Mouse (Mus musculus) bone marrow, adult 2 months (tissue): ENCODE data around the gene Cbx2. TPM values are rescaled to one million over a fixed set of nuclear protein-coding genes. Genes with fewer than 3 reads are reported as not detected.

ENCODE experiments used
- H3K27ac ChIP-seq: fragments of 200-500 bp; 2 replicates; pipeline ENCODE4 v1.5.1; 2012; ENCODE audit warnings: low read depth, mild to moderate bottlenecking, control low read depth, inconsistent platforms, low read length; ENCODE audit not compliant: control insufficient read depth, poor library complexity, insufficient read depth
- H3K4me1 ChIP-seq: fragments of 200-500 bp; 2 replicates; pipeline ENCODE4 v1.6.1; 2011; ENCODE audit warnings: low read length; ENCODE audit not compliant: control insufficient read depth, insufficient read depth
- H3K4me3 ChIP-seq: fragments of 200-500 bp; replicated peaks from 2 replicates; pipeline ENCODE3; 2011; ENCODE audit warnings: mild to moderate bottlenecking, low read depth, low read length, control low read depth; ENCODE audit not compliant: control insufficient read depth
- CTCF ChIP-seq: fragments of 200-500 bp; IDR thresholded peaks from 2 replicates; pipeline ENCODE4 v1.5.1; 2011; ENCODE audit warnings: low read length, control low read depth; ENCODE audit not compliant: control insufficient read depth, insufficient read depth
- POLR2A ChIP-seq: fragments of 200-500 bp; IDR thresholded peaks from 2 replicates; pipeline ENCODE4 v1.6.1; 2011; ENCODE audit warnings: low read depth, mild to moderate bottlenecking, control low read depth, low read length, borderline replicate concordance; ENCODE audit not compliant: control insufficient read depth
- WGBS: fragments of 180-500 bp; shearing (Covaris S2); methylation state at CpG from one replicate; pipeline ENCODE4 v1.1.7; 2018; 5-methylcytosine and 5-hydroxymethylcytosine counted together
- polyA plus RNA-seq: library from polyadenylated mRNA; stranded (reverse); fragments of >200 nt; gene quantifications from 2 replicates; pipeline ENCODE4 v1.2.4, GENCODE M21; 2011; ENCODE audit warnings: low replicate concordance; ENCODE audit not compliant: missing spikeins, insufficient read depth, insufficient read length

The Cbx2 gene
- polyA plus RNA-seq, 1 experiment: 2.8 TPM

DNA sequence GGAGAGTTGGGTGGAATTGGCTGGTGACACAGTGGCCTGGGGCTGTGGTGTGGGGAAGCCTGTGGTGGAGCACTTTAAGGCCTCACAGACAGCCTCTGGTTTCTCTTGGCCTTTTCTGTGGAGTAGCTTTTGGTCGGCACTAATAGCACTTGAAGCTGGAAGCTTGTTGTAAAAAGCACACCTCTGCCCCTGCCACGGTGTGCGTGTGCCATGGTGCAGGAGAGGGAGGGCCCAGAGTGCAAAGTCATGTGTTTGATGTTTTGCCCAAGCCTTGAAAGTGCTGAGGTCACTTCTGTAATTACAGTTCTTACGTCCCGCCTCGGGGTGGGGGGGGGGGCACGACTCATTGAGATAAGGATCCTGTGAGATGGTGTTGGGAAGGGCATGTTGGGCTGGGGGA is 1.5 kb downstream of the Cbx2 start:
- no peaks in the 10 kb centered on the region for H3K4me1 ChIP-seq
- no peak for TF ChIP-seq CTCF
- no peak for TF ChIP-seq POLR2A
- H3K27ac ChIP-seq: no peak overlapping the region
- H3K4me3 ChIP-seq: no peak overlapping the region
- 7% methylated on average over 7 of the region's 7 CpGs for WGBS

DNA sequence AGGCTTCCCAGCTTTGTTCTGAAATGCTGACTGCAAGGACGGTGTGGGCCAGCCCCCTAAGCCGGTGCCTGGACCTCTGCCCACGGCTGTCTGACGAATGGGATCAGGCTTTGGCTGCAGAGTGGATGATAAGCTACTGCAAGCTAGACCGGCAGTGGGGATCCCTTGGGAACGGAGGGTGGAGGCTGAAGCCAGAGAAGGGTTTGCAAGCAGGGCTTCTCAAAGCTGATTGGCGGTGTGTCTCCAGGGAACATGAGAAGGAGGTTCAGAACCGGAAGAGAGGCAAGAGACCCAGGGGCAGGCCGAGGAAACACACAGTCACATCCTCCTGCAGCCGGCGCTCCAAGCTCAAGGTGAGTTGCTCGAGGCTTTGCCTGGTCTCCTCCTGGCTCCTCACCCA is 3.4 kb downstream of the Cbx2 start:
- Histone ChIP-seq H3K4me1 (no peaks in the 10 kb centered on the region), H3K4me3 (no peak overlapping the region), H3K27ac (no peak overlapping the region)
- WGBS: 76% methylated on average over 12 of the region's 12 CpGs
- TF ChIP-seq CTCF: no peak

DNA sequence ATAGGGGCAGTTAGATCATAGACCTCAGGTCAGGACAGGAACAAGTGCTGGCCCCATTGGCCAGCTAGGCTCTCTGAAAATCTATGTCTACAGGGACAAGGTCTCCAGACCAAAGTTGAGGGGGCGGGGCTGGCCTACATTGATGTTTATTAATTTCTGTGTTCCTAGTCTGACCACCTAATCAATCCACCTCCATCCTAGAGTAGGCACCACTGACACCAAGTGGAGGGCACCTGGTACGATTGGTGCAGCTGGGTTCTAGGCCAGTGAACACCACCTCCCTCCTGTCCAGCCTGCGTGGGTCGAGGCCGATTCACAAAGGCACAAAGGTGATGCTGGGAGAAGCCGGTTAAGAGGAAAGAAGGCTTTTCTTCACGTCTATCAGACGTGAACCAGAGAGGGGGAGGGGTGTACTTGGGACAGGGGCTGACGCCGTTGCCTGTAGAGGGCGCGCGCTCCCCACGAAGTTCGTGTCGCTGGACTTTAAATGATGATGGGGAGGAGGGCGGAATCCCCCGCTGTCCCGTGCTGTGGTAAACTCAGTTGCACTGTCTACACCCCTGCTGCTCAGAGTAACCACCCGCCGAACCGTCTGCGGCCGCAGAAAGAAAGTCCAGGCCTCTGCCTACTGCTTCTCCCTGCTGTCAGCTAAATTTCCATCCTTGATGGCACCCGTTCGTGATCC is 11.3 kb downstream of the Cbx2 start:
- no peak for TF ChIP-seq POLR2A
- TF ChIP-seq CTCF: peak; percentile 91
- no peak overlapping the region for H3K4me3 ChIP-seq
- no peak overlapping the region for H3K27ac ChIP-seq
- no peaks in the 10 kb centered on the region for H3K4me1 ChIP-seq
- 3% methylated on average over 26 of the region's 26 CpGs for WGBS

DNA sequence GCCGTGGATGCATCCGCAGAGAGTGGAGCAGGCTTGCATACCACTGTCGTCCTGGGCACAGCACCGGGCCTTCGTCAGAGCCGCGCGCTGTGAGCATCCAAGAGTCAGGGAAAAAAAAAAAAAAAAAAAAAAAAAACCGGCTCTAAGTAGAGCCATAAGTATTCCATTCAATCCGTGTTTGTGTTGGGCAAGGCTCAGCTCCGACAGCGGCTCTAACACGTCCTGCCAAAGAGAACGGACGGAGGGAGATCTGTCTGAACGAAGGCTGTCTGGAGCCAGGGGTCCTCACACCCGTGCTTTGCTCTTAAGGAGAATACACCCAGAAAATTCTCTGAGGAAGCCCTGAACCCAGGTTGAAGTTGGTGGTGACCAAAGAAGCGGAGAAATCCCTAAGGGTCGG is 11.9 kb downstream of the Cbx2 start:
- Histone ChIP-seq H3K4me3 (no peak overlapping the region), H3K27ac (no peak overlapping the region), H3K4me1 (no peaks in the 10 kb centered on the region)
- 18% methylated on average over 19 of the region's 19 CpGs for WGBS
- no peak for TF ChIP-seq CTCF
- TF ChIP-seq POLR2A: no peak

DNA sequence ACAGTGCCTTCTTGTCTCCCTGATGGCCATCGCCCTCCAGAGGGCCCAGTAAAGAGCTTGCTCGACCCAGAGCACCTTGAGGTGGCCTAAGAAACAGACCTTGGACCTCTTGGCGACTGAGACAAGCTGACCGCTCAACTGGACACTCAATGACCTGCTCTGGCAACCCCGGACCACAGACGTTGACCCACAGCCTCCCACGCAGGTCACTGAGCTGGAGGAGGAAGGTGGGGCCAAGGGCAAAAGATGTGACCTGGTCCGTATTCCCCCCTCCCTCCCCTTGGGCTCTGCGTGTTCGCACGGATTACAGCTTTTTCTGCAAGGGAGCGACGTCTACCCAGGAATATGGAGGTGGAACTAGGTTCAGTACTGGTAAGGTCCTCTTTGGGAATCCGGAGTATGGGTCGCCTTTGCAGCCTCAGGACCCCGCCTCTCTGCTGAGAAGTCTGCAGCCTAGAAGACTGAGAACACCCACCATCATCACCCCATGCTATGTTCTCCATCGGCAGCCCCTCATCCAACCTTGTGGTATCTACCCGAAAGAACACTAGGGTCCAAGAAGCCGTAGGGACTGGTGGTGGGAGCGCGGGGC is 12.4 kb downstream of the Cbx2 start:
- TF ChIP-seq CTCF (no peak), POLR2A (no peak)
- Histone ChIP-seq H3K4me1 (no peaks in the 10 kb centered on the region), H3K27ac (no peak overlapping the region), H3K4me3 (no peak overlapping the region)
- WGBS: 8% methylated on average over 21 of the region's 21 CpGs

DNA sequence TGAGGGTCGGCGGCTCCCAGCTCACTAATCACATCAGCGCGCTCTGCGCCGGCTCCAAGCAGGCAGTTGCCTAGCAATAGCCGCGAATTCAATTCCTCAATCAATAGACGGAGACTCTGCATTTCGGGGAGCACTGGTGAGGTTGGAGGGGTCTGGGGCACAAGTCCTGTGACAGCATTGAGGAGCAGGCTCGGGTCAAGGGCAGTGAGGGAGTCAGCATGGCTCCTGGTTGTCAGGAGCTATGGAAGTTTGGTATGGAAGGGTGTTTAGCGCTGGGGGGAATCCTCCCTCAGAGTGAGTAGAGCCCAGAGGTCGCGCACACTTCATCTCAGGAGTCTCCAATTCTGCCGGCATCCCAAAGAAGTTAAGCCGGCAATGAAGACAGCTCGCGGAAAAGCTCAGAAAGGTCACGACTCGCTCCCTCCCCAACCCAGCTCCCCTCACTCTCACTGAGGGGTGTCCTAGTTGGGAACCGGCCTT is 13.0 kb downstream of the Cbx2 start:
- 10% methylated on average over 21 of the region's 21 CpGs for WGBS
- no peak overlapping the region for H3K27ac ChIP-seq
- TF ChIP-seq POLR2A: no peak
- no peaks in the 10 kb centered on the region for H3K4me1 ChIP-seq
- H3K4me3 ChIP-seq: no peak overlapping the region

DNA sequence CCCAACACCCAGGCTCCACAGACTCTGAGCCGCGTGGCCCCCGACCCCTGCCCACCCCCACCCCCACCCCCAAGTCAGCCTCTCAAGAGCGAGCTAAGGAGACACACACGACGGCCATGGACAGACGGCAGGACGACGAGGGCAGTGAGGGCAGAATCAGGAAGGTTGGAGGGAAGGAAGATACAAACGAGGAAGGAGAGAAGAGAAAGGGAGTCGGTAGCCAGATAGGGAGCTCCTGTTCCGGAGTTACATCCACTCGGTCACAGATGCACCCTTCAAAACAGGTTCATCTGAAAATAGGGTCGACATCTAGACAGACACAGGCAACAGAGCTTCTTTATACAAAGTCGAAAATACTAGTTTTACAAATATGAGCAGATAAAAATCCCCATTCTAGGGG is 13.7 kb downstream of the Cbx2 start:
- Histone ChIP-seq H3K4me1 (no peaks in the 10 kb centered on the region), H3K4me3 (no peak overlapping the region), H3K27ac (no peak overlapping the region)
- WGBS: 5% methylated on average over 15 of the region's 15 CpGs
- TF ChIP-seq CTCF (no peak), POLR2A (no peak)

DNA sequence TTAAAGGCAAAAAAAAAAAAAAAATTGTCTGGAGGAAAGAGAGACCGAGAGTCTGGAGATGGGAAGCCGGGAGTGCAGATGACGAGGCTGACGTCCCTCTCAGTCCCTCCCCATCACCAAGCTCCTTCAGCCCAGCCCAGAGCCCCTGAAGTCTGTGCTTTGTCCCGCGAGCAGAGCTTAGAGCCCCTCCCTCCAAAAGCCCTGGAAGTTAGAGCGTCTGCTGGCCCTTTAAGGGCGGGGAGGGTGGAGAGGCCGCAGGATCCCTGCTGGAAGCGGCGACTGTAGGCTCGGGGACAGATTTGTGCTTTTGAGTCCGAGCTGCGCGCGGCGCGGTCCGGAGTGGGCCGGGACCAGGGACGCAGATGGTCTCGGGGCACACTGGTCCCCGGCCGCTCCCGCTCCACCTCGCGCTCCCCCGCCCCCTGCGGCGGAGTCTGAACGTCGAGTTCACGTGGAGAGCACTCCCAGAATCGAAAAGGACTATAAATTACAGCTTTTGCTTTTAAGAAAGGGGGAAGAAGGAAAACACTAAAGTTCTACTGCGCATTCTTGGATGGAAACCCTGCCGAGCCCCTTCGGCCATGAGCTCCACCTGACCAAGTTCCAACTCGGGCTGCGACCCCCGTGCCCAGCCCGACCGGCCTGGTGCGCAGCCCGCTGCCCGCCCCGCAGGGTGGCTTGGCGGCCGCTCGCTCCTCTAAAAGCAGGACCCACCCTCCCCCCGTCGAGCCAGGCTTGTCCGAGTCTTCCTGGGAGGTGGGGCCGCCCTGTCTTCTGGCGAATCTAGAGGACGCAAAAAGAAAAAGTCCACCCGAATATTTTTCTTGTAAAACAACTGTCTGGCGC is 14.4 kb downstream of the Cbx2 start:
- 30% methylated on average over 57 of the region's 57 CpGs for WGBS
- no peak overlapping the region for H3K4me3 ChIP-seq

DNA sequence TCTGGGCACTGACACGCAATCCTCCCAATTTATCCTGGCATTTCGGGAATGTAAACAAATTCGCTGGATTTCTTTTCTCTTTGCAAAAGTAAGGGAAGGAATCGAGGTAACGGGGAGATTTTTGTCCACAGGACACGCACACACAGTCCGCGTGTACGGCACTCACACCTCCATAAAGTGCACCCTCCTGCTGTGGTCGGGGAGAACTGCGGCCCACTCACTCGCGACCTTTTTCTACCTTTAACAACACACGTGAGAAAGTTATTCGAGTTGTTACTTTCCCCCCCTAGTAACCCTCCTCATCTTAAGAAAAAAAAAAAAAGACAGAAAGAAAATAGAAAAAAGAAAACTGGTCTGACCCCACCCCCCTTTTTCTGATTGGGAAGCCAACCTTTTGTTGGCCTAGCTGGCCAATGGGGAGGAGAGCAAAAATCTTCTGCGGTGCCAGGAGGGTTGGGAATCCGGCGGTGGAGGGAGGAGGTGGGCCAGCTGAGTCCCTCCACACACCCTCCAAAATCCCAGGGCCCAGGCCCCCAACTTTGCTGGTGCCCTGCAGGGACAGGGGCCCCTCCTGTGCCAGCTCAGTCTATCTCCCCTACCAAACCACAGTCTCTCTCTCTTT is 15.1 kb downstream of the Cbx2 start:
- Histone ChIP-seq H3K4me3 (no peak overlapping the region), H3K27ac (no peak overlapping the region), H3K4me1 (no peaks in the 10 kb centered on the region; the same call in 1 of the 2 replicates)
- 87% methylated on average over 18 of the region's 18 CpGs for WGBS
- TF ChIP-seq CTCF: no peak
- no peak for TF ChIP-seq POLR2A

More for the DNA sequence above, 14.4 kb downstream of the Cbx2 start:
- no peaks in the 10 kb centered on the region; the same call in 1 of the 2 replicates for H3K4me1 ChIP-seq
- no peak for TF ChIP-seq POLR2A
- TF ChIP-seq CTCF: no peak
- no peak overlapping the region for H3K27ac ChIP-seq
